Mouse (Mus musculus): Measurements from ENCODE around the gene Rnpepl1.
"Not testable (repeated sequence)": the region's sequence is repeated elsewhere in the genome, so short reads cannot be mapped to it uniquely, and the experiment has no call there.

The Rnpepl1 gene

GRCm38 (mm10) chr1:92936467-92936866 lies 25.9 kb downstream of the Rnpepl1 start:
- DNase-seq (ENCODE audit: low read depth, low spot score), result no peak

- DNase-seq (ENCODE audit: low read depth, low spot score), result no peak
Measured at GRCm38 (mm10) chr1:92937797-92938196, 27.2 kb downstream of the Rnpepl1 start.

DNA sequence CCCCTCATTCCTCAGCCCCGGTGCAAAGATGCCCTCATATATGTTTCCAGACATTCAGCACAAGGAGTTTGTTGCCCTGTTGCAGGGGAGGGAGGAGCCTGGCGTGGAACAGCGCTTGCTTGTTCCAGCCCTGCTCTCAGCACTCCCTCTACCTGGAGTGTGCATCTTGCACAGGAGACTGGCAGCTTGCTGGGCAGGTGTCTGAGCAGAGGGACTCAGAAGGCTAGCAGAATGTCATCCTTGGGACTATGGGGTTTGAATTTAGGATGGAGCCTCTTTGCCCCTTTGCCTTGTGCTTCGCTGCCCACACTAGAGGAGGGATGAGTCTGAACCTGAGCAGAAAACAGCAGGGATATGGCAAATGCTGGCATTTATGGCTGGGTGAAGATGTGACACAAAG lies 29.2 kb downstream of the Rnpepl1 start:
- no peak for DNase-seq (ENCODE audit: low read depth, low spot score)

DNA sequence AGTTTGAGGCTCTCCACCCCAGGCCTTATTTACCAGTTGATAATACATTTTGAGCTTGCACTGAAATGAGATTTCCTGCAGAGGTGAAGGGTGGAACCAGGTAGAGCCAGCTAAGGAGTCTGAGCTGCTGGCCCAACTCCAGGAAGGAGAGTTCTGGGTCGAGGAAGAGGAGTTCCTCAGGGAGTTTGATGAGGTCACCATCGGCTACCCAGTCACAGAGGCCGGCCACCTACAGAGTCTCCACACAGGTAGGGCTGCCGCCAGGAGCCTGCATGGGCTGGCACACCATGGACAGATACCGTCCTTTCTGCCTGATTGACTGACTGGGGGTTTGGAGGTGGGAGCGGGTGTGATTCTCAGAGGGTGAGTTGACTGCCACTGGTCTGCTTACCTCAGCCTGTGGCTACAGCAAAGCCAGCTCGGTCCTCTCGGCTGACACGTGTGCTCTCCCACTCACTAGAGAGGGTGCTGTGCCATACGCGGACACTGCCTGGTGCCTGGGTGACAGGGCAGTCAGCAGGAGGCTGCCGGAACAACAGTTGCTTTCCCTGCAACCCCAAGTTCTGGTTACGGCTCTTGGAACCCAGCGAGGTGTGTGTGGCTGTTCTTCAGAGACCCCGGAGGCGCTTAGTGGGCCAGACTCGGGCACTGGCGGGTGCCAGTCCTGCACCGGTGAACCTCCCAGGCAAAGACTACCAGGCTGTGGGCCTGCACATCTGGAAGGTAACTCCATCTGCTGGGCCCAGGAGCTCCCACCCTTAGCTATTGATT lies 32.8 kb downstream of the Rnpepl1 start:
- DNase-seq (ENCODE audit: low read depth, low spot score), result no peak

DNA sequence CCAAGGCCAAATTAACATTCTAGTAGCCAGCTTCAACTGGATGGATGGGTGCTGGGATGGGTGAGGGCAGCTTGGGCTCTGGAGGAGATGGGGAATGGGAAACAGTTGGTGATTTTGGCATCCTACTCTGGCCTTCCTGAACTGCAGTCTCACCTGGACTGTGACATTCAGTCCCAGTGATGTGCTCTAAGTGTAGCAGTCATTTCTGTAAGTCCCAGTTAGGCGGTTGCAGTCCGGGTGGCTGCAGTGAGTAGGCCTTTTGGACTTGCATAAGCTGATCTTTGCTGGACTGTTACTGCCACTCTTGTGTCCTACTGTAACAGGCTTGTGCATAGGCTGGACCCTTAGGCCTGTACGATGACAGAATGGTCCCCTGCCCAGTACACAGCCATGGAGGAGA lies 37.4 kb downstream of the Rnpepl1 start:
- DNase-seq (ENCODE audit: low read depth, low spot score), result no peak

- DNase-seq (ENCODE audit: low read depth, low spot score), result no peak
Measured at GRCm38 (mm10) chr1:92949426-92949825, 38.8 kb downstream of the Rnpepl1 start.

- DNase-seq (ENCODE audit: low read depth, low spot score), result no peak
Measured at GRCm38 (mm10) chr1:92950607-92951006, 40.0 kb downstream of the Rnpepl1 start, which contains the start of gene Gpr35. Gpr35 (plus strand) TSS chr1:92950865.

- DNase-seq (ENCODE audit: low read depth, low spot score), result no peak
Measured at GRCm38 (mm10) chr1:92953641-92954040, 43.1 kb downstream of the Rnpepl1 start.

- not testable (repeated sequence) for DNase-seq (ENCODE audit: low read depth, low spot score)
Measured at GRCm38 (mm10) chr1:92956571-92957335, 46.2 kb downstream of the Rnpepl1 start.

- DNase-seq (ENCODE audit: low read depth, low spot score), result no peak
Measured at GRCm38 (mm10) chr1:92958999-92959398, 48.4 kb downstream of the Rnpepl1 start.

DNA sequence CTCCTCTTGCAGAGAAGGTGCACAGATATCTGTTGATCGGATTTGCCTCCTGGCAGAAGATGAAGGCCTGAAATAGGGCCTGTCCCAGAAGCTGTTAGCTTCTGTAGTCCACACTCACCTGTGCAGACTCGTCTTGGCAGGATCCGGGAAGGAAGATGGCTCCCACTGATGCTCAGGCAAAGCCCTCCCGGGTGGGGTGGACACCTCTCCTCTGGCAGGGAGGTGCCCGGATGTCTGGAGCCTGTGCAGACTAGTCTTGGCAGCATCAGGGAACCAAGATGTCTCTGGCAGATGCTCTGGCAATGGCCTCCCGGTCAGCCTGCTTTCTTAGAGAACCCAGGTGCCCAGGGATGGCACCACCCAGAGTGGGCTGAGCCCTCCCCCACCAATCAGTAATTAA lies 60.2 kb downstream of the Rnpepl1 start:
- not testable (repeated sequence) for DNase-seq (ENCODE audit: low read depth, low spot score)

DNA sequence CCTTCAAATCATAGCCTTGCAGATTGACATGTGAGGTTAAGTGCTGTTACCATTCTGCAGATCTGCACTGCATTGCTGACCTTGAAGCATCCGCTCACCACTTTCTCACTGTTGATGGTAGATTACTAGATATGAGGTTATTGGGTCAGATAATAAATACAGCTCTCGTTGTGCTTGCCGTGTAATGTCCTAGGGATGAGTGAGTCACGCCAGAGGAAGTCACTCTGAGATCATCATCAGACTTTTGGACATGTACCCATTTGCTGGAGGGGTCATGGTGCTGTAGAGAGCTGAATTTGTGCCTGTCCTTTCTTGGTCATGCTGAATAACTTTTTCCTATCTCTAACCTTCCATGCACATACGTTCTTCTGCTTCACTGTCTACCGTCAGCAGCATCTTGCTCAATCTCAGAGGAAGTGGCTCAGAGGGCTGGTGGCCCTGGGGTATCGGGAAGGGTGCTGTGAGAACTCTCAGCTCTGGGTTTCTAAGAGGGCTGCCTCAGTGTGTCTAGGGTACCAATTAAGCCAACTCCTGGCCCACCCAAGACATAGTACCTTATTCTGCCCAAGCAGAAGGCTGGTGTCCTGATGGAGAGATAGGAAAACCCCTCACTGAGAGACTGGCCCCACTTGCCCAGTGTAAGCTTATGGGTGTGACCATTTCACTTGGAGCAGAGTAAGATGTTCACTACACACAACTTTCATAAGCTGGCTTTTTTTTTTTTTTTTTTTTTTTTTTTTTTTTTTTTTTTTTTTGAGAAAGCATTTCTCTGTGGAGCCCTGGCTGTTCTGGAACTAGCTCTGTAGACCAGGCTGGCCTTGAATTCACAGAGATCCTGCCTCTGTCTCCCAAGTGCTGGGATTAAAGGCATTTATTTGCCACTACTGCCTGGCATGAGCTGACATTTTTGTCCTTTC lies 61.6 kb downstream of the Rnpepl1 start:
- peak; percentile 13 for DNase-seq (ENCODE audit: low read depth, low spot score)

DNA sequence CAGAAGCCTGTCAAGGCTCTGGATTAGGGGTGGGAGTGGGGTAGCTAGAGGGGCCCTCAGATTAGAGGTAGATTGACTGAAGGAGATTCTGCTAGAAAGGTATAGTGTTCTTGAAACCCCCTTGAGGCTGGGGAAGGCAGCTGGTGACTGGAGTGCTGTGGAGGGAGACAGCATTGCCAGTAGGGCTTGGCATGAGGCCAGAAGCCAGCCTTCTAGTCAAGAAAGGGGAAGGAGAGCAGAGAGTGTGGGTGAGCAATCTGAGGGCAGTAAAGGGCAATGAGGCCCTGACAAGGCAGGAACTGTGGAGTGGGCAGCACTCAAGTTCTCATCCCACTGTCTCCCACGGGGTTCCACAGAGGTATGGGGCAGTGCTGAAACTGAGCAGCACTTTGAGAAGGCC lies 62.3 kb downstream of the Rnpepl1 start:
- peak; percentile 51 for DNase-seq (ENCODE audit: low read depth, low spot score)
